Mouse (Mus musculus) lung, adult 2 months (tissue): ENCODE results near the gene Ubr3.
"Not testable (repeated sequence)": the region's sequence is repeated elsewhere in the genome, so short reads cannot be mapped to it uniquely, and the experiment has no call there.

Experiments
- CTCF ChIP-seq: fragments of 200-500 bp; IDR thresholded peaks from 2 replicates; pipeline ENCODE4 v1.5.1; 2011; ENCODE audit warnings: mild to moderate bottlenecking, low read length, control low read depth; ENCODE audit not compliant: insufficient read depth
- POLR2A ChIP-seq: fragments of 200-500 bp; IDR thresholded peaks from 2 replicates; pipeline ENCODE4 v1.6.1; 2011; ENCODE audit warnings: low read depth, mild to moderate bottlenecking, control low read depth, low read length, borderline replicate concordance; ENCODE audit errors: extremely low read depth

DNA sequence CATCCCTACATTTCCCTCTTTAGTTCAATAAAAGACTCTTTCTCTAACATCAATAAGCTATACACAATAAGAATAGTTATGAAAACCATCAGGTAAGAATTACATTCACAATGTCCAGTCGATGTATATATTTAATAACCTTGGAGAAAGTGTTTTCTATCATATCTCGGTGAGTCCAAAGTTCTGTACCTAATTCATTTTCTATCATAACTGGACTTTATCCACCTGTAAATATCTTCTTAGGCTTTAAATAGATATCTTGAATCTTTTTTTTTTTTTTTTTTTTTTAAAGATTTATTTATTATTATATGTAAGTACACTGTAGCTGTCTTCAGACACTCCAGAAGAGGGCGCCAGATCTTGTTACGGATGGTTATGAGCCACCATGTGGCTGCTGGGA is 10.3 kb downstream of the Ubr3 start:
- TF ChIP-seq CTCF, POLR2A: not testable (repeated sequence)
